Mouse (Mus musculus): ENCODE results near the gene Zfp821. TPM values are rescaled to one million over a fixed set of nuclear protein-coding genes. Genes with fewer than 3 reads are reported as not detected.

Gene Zfp821
- polyA plus RNA-seq, 1 experiment from 2014 or later, result 13.0 TPM

- 90% methylated on average over 7 of the region's 7 CpGs for WGBS
- H3K27me3 ChIP-seq (replicated peaks; ENCODE audit: control insufficient read depth, insufficient read depth, low read length), result no peaks in the 10 kb centered on the region
- H3K36me3 ChIP-seq (ENCODE audit: control insufficient read depth, insufficient read depth, low read length), result no peaks in the 10 kb centered on the region
- no peak overlapping the region for H3K9ac ChIP-seq (ENCODE audit: low read depth, low read length)
- H3K9me3 ChIP-seq (ENCODE audit: control insufficient read depth, low read length), result peaks cover 10% of the 10 kb centered on the region
- ATAC-seq, result no peak
- no peak overlapping the region for H3K27ac ChIP-seq (ENCODE audit: low read length)
- H3K4me2 ChIP-seq (ENCODE audit: low read depth, low read length), result no peak overlapping the region
- H3K4me1 ChIP-seq (ENCODE audit: control insufficient read depth, insufficient read depth, low read length), result no peaks in the 10 kb centered on the region
- H3K4me3 ChIP-seq (ENCODE audit: low read length), result no peak overlapping the region
Measured at GRCm38 (mm10) chr8:109759426-109759825, 54.1 kb downstream of the Zfp821 start.

- Histone ChIP-seq H3K9me3 (ENCODE audit: control insufficient read depth, low read length) (peaks cover 7% of the 10 kb centered on the region; the same call in 1 of the 2 replicates), H3K36me3 (ENCODE audit: control insufficient read depth, insufficient read depth, low read length) (no peaks in the 10 kb centered on the region), H3K4me3 (ENCODE audit: low read length) (no peak overlapping the region), H3K27ac (ENCODE audit: low read length) (no peak overlapping the region), H3K9ac (ENCODE audit: low read depth, low read length) (no peak overlapping the region), H3K4me2 (ENCODE audit: low read depth, low read length) (no peak overlapping the region), H3K4me1 (ENCODE audit: control insufficient read depth, insufficient read depth, low read length) (no peaks in the 10 kb centered on the region), H3K27me3 (replicated peaks; ENCODE audit: control insufficient read depth, insufficient read depth, low read length) (no peaks in the 10 kb centered on the region)
- 52% methylated on average over 1 of the region's 1 CpGs for whole genome bisulfite sequencing
- no peak for ATAC-seq
Measured at GRCm38 (mm10) chr8:109760221-109760620, 54.9 kb downstream of the Zfp821 start.

GRCm38 (mm10) chr8:109764031-109764430, 58.7 kb downstream of the Zfp821 start:
- Histone ChIP-seq H3K27ac (ENCODE audit: low read length) (no peak overlapping the region), H3K9ac (ENCODE audit: low read depth, low read length) (no peak overlapping the region), H3K9me3 (ENCODE audit: control insufficient read depth, low read length) (peaks cover 7% of the 10 kb centered on the region; the same call in 1 of the 2 replicates), H3K4me2 (ENCODE audit: low read depth, low read length) (no peak overlapping the region), H3K27me3 (replicated peaks; ENCODE audit: control insufficient read depth, insufficient read depth, low read length) (no peaks in the 10 kb centered on the region), H3K4me3 (ENCODE audit: low read length) (no peak overlapping the region), H3K4me1 (ENCODE audit: control insufficient read depth, insufficient read depth, low read length) (no peaks in the 10 kb centered on the region), H3K36me3 (ENCODE audit: control insufficient read depth, insufficient read depth, low read length) (no peaks in the 10 kb centered on the region)
- ATAC-seq, result no peak
- WGBS, result 87% methylated on average over 6 of the region's 6 CpGs

GRCm38 (mm10) chr8:109766081-109766480, 60.7 kb downstream of the Zfp821 start:
- no peak overlapping the region for H3K4me3 ChIP-seq (ENCODE audit: low read length)
- H3K36me3 ChIP-seq (ENCODE audit: control insufficient read depth, insufficient read depth, low read length), result no peaks in the 10 kb centered on the region
- no peak overlapping the region for H3K9ac ChIP-seq (ENCODE audit: low read depth, low read length)
- 71% methylated on average over 7 of the region's 7 CpGs for WGBS
- no peaks in the 10 kb centered on the region for H3K4me1 ChIP-seq (ENCODE audit: control insufficient read depth, insufficient read depth, low read length)
- H3K4me2 ChIP-seq (ENCODE audit: low read depth, low read length), result no peak overlapping the region
- no peaks in the 10 kb centered on the region for H3K27me3 ChIP-seq (replicated peaks; ENCODE audit: control insufficient read depth, insufficient read depth, low read length)
- ATAC-seq, result no peak
- H3K9me3 ChIP-seq (ENCODE audit: control insufficient read depth, low read length), result peaks cover 7% of the 10 kb centered on the region; the same call in 1 of the 2 replicates
- no peak overlapping the region for H3K27ac ChIP-seq (ENCODE audit: low read length)

- Histone ChIP-seq H3K4me1 (ENCODE audit: control insufficient read depth, insufficient read depth, low read length) (no peaks in the 10 kb centered on the region; the same call in 1 of the 2 replicates), H3K9ac (ENCODE audit: low read depth, low read length) (no peak overlapping the region), H3K4me2 (ENCODE audit: low read depth, low read length) (no peak overlapping the region), H3K4me3 (ENCODE audit: low read length) (no peak overlapping the region), H3K36me3 (ENCODE audit: control insufficient read depth, insufficient read depth, low read length) (no peaks in the 10 kb centered on the region), H3K27ac (ENCODE audit: low read length) (no peak overlapping the region), H3K9me3 (ENCODE audit: control insufficient read depth, low read length) (no peaks in the 10 kb centered on the region), H3K27me3 (replicated peaks; ENCODE audit: control insufficient read depth, insufficient read depth, low read length) (0 out of 2 replicates have a peak, but pooled peaks cover 2% of the 10 kb centered on the region)
- no peak for ATAC-seq
- 46% methylated on average over 3 of the region's 3 CpGs for WGBS
Measured at GRCm38 (mm10) chr8:109773154-109773553, 67.8 kb downstream of the Zfp821 start.

Other genes with a start within 250 kb of the Zfp821 start
- gene Pmfbp1, start 211.5 kb upstream of the Zfp821 start, polyA plus RNA-seq (2015; fragmentation: Nextera tagmentation; extraction: Ambion mirVana), result not detected in 2 replicates
- gene Dhx38, start 139.7 kb upstream of the Zfp821 start, polyA plus RNA-seq (2015; fragmentation: Nextera tagmentation; extraction: Ambion mirVana), result 19.9 and 21.2 TPM in 2 replicates
- gene Txnl4b, start 139.7 kb upstream of the Zfp821 start, polyA plus RNA-seq (2015; fragmentation: Nextera tagmentation; extraction: Ambion mirVana), result 21.4 and 22.4 TPM in 2 replicates
- gene Hp, start 126.4 kb upstream of the Zfp821 start, polyA plus RNA-seq (2015; fragmentation: Nextera tagmentation; extraction: Ambion mirVana), result 1.9 and 2.8 TPM in 2 replicates
- 40.8 and 47.9 TPM in 2 replicates for gene Dhodh, start 96.9 kb upstream of the Zfp821 start, polyA plus RNA-seq (2015; fragmentation: Nextera tagmentation; extraction: Ambion mirVana)
- gene Pkd1l3, start 91.0 kb upstream of the Zfp821 start, polyA plus RNA-seq (2015; fragmentation: Nextera tagmentation; extraction: Ambion mirVana), result 0.09 and 0.31 TPM in 2 replicates
- 122 and 128 TPM in 2 replicates for gene Ist1, start 12.3 kb upstream of the Zfp821 start, polyA plus RNA-seq (2015; fragmentation: Nextera tagmentation; extraction: Ambion mirVana)
- 4.5 and 5.1 TPM in 2 replicates for gene Atxn1l, start 32.2 kb downstream of the Zfp821 start, polyA plus RNA-seq (2015; fragmentation: Nextera tagmentation; extraction: Ambion mirVana)
- gene Ap1g1, start 73.0 kb downstream of the Zfp821 start, polyA plus RNA-seq (2015; fragmentation: Nextera tagmentation; extraction: Ambion mirVana), result 31.3 and 36.7 TPM in 2 replicates
- gene Phlpp2, start 163.0 kb downstream of the Zfp821 start, polyA plus RNA-seq (2015; fragmentation: Nextera tagmentation; extraction: Ambion mirVana), result 1.7 and 2.1 TPM in 2 replicates